Mouse (Mus musculus): ENCODE measurements at regions not wholly inside any gene's neighbourhood (a gene's known extent, or its start where the extent isn't known, plus 50 kb on each side); places are given as distances from the start of the nearest gene placed in this dataset.

DNA sequence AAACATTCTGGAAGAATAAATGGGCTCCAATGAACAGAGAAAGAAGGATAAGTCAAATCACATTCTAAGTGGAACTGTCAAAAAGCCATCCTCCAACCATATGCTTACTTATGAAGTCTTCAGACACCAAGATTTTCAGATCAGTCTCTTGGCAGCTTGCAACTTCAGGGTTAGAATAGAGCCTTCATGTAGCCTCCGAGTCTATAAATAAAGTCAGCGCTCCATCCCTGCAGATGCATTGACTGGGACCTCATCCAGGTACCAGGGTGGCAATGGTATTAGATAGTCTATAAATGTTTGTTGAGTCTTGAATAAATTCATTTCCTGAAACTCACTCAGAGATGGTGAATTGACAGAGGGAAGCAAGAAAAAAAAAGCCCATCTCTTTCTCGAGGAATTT, 107.2 kb upstream of the Eepd1 start:
- no peak for DNase-seq

DNA sequence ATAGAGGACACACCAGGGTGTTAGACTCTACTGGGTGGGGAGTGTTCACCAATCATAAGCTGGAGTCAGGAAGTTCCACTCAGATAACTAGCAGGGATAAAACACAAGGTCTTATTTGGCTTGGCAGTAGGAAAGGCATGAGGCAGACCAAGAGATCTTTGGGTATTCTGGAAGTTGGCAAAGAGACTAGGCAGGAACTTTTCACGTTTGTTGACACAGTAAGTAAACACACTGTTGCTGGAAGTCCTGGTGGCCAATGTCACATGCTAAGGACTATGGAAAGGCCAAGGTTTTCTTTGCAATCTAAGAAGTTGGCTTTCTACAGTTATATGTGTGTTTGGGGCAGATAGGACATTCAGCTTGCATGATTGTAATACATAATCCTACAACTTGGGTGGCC, 105.1 kb upstream of the Eepd1 start:
- no peak for DNase-seq

GRCm38 (mm10) chr9:25377771-25378747, 103.3 kb upstream of the Eepd1 start:
- peak; percentile 37 for DNase-seq

DNA sequence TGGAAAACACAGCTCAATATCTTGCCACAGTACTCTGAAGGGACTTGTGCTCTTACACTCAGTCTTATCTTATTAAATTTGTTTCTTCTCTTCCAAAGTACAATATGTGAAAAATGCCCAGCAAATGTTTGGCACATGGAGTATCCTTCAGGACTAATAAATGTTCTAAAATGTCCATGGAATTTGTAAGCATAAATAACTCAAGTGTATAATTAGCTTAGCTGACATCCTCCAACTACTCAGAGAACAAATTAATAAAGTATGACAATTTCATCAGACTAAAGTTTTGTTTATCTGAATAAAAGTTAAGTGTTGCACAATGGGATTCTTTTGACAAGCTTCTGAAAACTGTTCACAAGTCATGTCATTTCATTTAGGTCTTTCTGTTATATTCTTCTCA, 96.0 kb upstream of the Eepd1 start:
- no peak for DNase-seq

GRCm38 (mm10) chr9:25387876-25388650, 93.3 kb upstream of the Eepd1 start:
- no peak for DNase-seq

GRCm38 (mm10) chr9:25389351-25389750, 92.0 kb upstream of the Eepd1 start:
- no peak for DNase-seq

GRCm38 (mm10) chr9:25400647-25401335, 80.6 kb upstream of the Eepd1 start:
- DNase-seq, result no peak

- DNase-seq, result no peak
Observed at GRCm38 (mm10) chr9:25405848-25406247, 75.5 kb upstream of the Eepd1 start.

- no peak for DNase-seq
Observed at GRCm38 (mm10) chr9:25408518-25408917, 72.8 kb upstream of the Eepd1 start.

DNA sequence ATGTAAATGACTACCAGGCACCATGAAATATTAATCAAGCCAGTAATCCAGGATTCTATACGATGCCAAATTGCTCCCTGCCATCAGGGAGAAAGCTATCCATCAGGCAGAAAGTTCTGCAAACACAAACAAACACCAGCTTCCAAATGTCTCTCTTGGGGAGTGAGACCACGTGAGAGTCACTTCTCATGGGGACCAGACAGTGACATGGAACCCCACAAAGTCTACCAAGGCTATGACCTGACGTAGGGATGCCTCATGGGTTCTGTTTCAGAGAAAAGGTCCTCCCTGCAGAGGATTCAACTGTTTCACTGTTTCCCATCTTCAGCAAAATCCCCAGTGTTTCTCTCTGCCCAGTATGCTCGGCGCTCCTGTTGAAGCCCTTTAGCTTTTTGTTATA, 71.6 kb upstream of the Eepd1 start:
- DNase-seq, result no peak

GRCm38 (mm10) chr9:25413873-25414272, 67.5 kb upstream of the Eepd1 start:
- DNase-seq, result no peak

GRCm38 (mm10) chr9:25414315-25414714, 67.0 kb upstream of the Eepd1 start:
- DNase-seq, result no peak

DNA sequence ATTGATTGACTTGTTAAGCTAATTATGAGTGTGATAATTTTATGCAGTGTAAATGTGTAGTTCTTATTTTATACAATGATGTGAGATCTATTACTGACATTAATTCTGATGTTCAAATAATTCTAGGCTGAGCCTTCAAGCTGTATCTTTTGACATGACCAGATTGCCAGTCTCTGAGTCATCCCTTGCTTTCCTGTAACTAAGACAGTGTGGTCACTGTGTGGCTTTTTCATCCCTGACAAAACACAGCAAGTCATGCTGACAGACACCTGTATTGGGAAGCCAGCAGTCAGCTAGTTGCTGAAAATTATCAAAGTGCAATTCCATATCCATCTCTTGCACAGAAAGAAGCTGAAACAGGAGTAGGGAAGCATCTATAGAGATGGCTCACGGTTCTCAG, 54.4 kb upstream of the Eepd1 start:
- no peak for DNase-seq

DNA sequence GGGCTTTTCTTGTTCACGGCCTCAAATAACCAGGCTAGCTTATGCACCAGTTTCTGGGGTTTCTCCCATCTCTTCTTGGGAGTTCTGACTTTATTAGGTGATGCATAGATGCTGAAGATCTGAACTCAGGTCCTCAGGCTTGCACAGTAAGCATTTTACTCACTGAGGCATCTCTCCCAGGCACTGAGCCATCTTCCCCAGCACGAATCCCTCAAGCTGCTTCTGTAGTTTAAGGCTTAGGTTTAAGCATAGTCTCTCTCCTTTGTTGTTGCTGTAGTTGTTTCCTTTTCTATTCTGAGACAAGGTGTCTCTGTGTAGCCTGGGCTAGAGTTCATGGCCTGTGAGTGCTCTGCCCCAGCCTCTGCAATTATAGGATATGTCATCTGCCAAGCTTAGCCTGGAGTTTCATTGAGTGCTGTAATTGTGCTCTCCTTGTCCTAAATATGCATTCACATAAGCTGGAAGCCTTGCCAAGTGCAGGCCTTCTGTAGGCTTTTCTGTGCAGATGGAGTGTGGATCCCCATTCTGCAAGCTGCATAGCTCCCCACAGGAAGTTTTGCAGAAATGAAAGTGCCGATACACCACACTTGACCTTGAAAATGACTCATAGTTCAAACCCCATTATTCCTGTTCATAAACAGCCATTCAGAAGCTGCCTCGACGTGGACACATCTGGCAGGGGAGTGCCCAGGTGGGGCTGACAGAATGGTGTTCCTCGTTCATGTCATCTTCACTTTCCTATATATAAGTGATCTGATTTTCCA, 51.7 kb upstream of the Eepd1 start:
- peak; percentile 4 for DNase-seq

Data from right cerebral cortex, postnatal 4 days (tissue).